Mouse (Mus musculus): Measurements from ENCODE around the gene Spata9.

DNA sequence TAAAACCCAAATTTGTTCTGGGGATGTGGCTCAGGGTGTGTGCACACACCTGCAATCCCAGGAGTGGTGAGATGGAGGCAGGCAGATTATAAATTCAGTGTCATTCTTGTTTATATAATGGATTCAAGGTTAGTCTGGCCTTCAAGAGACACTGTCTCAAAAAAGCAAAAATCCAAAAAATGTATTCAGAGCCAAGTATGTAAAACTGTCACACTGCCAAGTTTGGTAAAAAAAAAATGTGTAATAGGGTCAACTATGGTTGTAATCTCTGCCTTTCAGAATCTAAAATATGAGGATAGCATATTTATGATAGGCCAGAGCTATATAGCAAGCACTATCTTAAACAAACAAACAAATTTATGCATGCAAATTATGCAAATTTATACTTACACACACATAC, 39.0 kb upstream of the Spata9 start:
- TF ChIP-seq CTCF (IDR thresholded peaks at IDR 0.05; ENCODE audit: insufficient read depth, low read length) (no peak), POLR2A (IDR thresholded peaks at IDR 0.05; ENCODE audit: borderline replicate concordance, extremely low read depth, low read depth, low read length) (no peak)

Data from lung, adult 2 months (tissue).